Mouse (Mus musculus) left cerebral cortex, postnatal 36 days (tissue): ENCODE measurements around the gene Npat. TPM values are rescaled to one million over a fixed set of nuclear protein-coding genes. Genes with fewer than 3 reads are reported as not detected.

Experiments used
- DNase-seq, 2 experiments: peaks; one replicate each; pipeline ENCODE4 v3.0.0; 2021 to 2022; ENCODE audit warnings: low spot score in 2 of 2, mixed read lengths in 1 of 2
- intact Hi-C: fragments of 180-260 bp; cut with DNase I; formaldehyde crosslinking; loops from one replicate; pipeline ENCODE4 v1.15.1; 2025
- total RNA-seq, 2 experiments: library from RNA; stranded (reverse); gene quantifications; 2 replicates each; pipeline ENCODE4 v1.2.3; 2021

Gene Npat
- total RNA-seq, result 10 to 100 TPM; 16.7 to 19.9 TPM

GRCm38 (mm10) chr9:53536558-53537320, at the start of gene Npat, which contains the start of gene Atm:
Gene Npat (plus strand): TSS chr9:53537047.
Gene Atm (minus strand): TSS chr9:53536740.
- intact Hi-C loops, result loop anchor here (5.0 kb wide), 1 partner anchor 289 kb away; the partner anchor contains the start of gene Ddx10
- peak; percentile 100 for DNase-seq

DNA sequence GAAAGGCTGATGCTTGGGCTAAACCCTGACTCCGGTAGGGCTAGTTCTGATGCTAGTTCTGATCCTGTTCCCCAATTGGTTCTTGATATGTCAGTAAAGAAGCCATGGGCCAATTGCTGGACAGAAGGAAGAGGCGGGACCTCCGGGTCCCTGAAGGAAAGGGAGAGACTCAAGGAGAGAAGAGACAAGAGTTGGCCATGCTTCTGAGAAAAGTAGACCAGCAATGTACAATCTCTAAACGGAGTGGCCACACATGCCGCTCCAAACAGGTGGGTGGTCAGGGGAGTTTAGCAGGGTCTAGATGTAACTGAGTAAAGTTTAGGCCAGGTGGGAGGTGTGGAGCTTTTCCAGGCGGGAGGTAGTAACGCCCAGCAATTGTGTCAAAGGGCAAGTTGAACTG, 28.8 kb upstream of the Npat start:
- intact Hi-C loops, result no loop called here
- DNase-seq, result no peak

DNA sequence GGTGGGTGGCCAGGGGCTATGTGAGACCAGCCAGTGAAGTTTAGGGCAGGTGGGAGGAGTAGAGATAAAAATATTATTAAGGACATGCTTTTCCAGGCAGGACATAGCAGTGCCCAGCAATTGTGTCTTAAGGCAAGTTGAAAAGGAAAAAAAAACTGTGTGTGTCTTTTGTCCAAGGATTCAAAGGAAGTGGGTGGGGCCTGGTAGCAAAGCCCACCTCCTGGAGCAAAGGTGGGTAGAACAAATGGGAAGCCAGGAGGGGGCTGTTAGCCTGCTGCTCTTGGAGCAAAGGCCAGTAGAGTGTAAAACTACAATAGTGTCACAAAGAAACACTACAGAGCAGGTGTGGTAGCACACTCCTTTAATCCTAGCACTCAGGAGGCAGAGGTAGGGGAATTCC, 22.8 kb upstream of the Npat start:
- intact Hi-C loops, result no loop called here
- DNase-seq, result no peak

DNA sequence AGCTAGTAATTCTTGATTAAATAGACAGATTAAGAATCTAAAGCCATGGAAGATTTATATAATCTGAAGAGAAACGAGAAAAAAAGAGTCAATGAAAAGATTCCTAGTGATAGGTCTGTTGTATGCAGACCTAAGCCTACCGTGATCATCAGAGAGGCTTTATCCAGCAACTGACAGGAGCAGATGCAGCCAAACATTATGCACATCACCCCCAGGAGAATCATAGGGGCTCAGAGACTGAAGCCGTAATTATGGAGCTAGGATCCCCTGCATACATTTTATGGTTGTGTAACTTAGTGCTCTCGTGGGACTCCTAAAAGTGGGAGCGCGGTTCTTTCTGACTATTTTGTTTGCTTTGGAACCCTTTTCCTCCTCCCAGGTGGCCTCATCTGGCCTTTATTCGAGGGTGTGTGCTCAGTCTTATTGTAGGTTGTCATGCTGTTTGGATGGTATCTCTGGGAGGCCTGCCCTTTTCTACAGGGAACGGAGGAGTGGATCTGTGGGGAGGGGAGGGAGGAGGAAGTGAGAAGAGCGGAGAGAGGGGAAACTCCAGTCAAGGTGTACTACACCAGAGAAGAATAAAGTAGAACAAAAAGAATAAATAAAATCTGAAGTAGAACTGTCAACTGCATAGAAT, 19.4 kb upstream of the Npat start:
- DNase-seq, result no peak
- intact Hi-C loops, result no loop called here

- intact Hi-C loops, result loop anchor here (5.0 kb wide), 1 partner anchor 288 kb away; the partner anchor contains the start of gene Ddx10
- DNase-seq, result peak in 1 of 2 experiments; percentile 4
Measured at GRCm38 (mm10) chr9:53535416-53536320, 1.2 kb upstream of the Npat start.

GRCm38 (mm10) chr9:53537336-53537965, 604 bp downstream of the Npat start:
- no peak for DNase-seq
- intact Hi-C loops, result loop anchor here (5.0 kb wide), 1 partner anchor 290 kb away; the partner anchor contains the start of gene Ddx10

GRCm38 (mm10) chr9:53570662-53571061, 33.8 kb downstream of the Npat start:
- intact Hi-C loops, result no loop called here
- DNase-seq, result peak in 1 of 2 experiments; percentile 21

GRCm38 (mm10) chr9:53572516-53573307, 35.9 kb downstream of the Npat start:
- no peak for DNase-seq
- intact Hi-C loops, result no loop called here

DNA sequence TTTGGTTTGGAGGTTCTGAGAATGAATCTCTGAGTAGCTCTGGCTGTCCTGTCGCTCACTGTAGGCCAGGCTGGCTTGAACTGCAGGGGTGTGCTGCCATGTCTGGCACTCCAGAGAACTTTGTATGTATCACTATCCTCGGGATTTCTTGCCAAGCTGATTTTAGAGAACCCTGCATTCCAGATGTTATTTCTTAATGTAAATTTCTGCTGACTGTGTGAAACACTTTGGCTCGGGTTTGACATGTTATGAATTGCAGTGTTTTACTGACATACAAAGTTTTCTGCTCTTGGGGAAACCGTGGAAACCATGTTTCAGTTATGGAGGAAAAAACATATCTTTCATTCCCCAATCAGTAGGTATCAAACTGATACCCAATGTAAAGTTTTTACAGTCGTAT, 38.9 kb downstream of the Npat start:
- intact Hi-C loops, result no loop called here
- DNase-seq, result no peak

GRCm38 (mm10) chr9:53581870-53582269, 45.0 kb downstream of the Npat start:
- DNase-seq, result no peak
- intact Hi-C loops, result no loop called here

- intact Hi-C loops, result no loop called here
- DNase-seq, result peak in 1 of 2 experiments; percentile 21
Measured at GRCm38 (mm10) chr9:53594764-53595163, 57.9 kb downstream of the Npat start.

- intact Hi-C loops, result no loop called here
Measured at GRCm38 (mm10) chr9:53596971-53597600, 60.2 kb downstream of the Npat start.

DNA sequence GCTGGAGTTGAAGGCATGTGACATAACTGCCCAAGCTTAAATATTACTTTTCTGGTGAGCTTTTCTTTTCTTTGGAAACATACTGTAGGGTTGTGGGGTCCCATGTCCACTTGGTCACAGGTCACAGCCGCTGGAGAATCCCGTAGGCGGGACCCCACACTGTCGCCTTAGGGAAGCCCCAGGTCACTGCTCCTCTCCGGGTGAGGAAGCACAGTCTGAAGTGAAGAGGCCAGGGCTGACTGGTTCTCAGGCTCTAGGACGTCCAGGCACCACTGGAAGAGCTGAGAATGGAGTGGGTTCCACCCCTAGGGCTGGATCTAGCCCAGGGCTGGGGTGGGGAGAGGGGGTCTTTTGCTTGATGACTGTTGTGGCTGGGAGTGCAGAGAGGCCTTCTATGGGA, 61.8 kb downstream of the Npat start:
- intact Hi-C loops, result no loop called here
- DNase-seq, result no peak

More at GRCm38 (mm10) chr9:53596971-53597600, 60.2 kb downstream of the Npat start:
- DNase-seq, result no peak

DNA sequence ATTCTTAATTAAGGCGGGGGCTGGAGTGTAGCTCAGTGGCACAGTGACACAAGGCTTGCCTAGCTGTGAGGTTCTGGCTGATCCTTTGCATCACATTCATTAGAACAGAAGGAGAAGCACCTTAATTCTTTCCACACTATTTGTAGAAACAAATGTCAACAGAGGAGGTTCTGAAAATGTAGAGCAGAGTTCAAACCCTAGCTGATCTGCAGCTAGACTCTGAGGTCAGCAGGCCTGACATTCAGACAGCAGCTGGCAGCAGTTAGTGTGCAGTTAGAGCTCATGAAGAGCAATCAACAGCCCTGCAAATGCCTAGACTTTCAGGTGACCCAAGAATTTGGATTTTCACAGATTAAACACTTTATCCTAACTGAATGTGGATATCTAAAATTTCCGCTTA, 64.7 kb downstream of the Npat start:
- no peak for DNase-seq
- intact Hi-C loops, result no loop called here

- intact Hi-C loops, result no loop called here
- no peak for DNase-seq
Measured at GRCm38 (mm10) chr9:53603384-53603783, 66.5 kb downstream of the Npat start.

- DNase-seq, result no peak
- intact Hi-C loops, result no loop called here
Measured at GRCm38 (mm10) chr9:53603849-53604248, 67.0 kb downstream of the Npat start.

DNA sequence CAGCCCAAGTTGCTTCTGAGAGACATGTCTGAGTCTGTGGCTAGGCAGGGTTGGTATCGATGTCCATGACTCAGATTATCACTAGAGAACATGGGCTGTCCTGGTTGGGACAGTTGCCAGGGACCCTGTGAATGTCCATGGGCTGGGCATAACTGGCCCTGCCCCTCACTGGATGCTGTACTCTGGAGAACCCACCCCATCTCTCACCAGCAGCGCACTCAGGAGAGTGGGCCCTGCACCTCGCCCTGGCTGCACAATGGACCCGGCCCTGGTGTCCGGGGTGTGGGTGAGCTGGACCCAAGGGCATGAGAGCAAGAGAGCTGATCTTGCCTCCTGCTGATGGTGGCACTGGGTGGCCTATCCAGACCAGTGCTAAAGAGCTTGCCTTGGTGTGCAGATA, 68.1 kb downstream of the Npat start:
- DNase-seq, result no peak
- intact Hi-C loops, result no loop called here

DNA sequence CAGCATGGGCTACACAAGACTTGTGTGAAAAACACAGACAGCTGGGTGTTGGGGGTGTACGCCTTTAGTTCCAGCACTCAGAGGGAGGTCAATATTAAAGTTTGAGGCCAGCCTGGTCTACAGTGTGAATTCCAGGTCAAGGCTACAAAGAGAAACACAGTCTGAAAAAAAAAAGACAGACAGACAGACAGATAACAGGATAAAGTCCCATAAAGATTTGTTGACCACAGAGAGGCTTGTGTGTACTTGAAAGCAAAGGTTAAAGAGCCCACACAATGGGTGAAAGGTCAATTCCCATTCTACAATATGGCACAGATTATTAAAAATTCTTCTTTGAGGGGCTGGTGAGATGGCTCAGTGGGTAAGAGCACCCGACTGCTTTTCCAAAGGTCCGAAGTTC, 70.3 kb downstream of the Npat start:
- no peak for DNase-seq
- intact Hi-C loops, result no loop called here
